Mouse (Mus musculus): ENCODE measurements around the gene Rsph6a.

The Rsph6a gene

DNA sequence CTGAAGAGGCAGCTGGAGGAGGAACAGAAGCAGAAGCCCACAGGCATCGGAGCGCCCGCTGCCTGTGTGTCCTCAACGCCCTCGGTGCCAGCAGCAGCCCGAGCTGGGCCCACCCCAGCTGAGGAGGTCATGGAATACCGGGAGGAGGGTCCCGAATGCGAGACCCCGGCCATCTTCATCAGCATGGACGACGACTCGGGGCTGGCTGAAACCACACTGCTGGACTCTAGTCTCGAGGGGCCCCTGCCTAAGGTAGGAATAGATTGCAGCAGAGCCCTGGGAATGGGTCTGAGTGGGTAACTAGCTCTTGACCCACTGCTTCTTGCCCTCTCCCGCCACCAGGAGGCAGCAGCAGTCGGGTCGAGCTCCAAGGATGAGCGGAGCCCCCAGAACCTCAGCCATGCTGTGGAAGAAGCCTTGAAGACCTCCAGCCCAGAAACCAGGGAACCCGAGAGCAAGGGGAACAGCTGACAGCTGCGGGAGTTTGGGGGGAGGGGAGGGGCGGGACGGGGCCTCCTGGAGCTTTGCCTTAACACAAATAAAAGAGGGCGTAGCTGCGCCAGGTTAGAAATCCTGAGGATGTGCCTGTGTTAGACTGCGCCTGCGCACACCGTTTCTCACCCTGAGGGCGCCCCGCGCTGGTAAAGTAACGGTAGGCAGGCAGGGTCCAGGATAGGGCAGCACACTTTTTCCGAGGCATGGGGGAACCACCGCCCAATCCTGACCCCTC lies at the start of gene Rsph6a:
Gene Rsph6a, plus strand, starts transcription at position 644 of the 730 bp plus-strand sequence.
- peak; percentile 88 for DNase-seq (ENCODE audit: low read depth, low spot score)

DNA sequence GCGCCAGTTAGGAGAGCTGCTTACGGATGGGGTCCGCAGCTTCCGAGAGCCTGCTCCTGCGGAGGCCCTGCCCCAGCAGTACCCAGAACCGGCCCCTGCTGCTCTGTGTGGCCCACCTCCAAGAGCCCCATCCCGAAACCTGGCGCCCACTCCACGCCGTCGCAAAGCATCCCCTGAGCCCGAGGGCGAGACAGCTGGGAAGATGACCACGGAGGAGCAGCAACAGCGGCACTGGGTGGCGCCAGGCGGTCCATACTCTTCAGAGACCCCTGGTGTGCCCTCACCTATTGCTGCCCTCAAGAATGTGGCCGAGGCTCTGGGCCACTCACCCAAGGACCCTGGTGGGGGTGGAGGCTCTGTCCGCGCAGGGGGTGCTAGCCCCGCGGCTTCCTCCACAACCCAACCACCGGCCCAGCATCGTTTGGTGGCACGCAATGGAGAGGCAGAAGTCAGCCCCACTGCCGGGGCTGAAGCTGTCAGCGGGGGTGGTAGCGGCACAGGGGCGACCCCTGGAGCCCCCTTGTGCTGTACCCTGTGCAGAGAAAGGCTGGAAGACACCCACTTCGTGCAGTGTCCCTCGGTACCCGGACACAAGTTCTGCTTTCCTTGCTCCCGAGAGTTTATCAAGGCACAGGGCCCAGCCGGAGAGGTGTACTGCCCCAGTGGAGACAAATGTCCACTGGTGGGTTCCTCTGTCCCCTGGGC lies 48.9 kb upstream of the Rsph6a start:
- DNase-seq (ENCODE audit: low read depth, low spot score), result no peak

DNA sequence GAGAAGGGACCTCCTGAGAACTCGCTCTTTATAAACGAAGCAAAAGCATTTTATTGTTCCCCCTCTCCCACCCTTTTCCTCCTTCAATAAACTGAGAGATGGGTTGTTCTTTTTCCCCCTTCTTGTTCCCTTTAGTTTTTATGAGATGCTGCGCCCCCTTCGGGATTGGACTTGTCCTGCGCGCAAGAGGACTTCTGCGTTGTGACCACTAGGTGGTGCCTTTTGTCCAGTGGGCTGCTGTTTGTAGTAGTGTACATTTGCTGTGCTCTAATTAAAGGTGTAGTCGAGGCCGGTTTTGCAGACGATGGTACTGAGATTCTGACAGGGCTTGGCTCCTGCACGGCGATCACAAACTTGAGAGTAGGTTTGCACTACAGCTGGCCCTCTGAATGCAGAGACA lies 48.0 kb upstream of the Rsph6a start:
- DNase-seq (ENCODE audit: low read depth, low spot score), result peak; percentile 90

DNA sequence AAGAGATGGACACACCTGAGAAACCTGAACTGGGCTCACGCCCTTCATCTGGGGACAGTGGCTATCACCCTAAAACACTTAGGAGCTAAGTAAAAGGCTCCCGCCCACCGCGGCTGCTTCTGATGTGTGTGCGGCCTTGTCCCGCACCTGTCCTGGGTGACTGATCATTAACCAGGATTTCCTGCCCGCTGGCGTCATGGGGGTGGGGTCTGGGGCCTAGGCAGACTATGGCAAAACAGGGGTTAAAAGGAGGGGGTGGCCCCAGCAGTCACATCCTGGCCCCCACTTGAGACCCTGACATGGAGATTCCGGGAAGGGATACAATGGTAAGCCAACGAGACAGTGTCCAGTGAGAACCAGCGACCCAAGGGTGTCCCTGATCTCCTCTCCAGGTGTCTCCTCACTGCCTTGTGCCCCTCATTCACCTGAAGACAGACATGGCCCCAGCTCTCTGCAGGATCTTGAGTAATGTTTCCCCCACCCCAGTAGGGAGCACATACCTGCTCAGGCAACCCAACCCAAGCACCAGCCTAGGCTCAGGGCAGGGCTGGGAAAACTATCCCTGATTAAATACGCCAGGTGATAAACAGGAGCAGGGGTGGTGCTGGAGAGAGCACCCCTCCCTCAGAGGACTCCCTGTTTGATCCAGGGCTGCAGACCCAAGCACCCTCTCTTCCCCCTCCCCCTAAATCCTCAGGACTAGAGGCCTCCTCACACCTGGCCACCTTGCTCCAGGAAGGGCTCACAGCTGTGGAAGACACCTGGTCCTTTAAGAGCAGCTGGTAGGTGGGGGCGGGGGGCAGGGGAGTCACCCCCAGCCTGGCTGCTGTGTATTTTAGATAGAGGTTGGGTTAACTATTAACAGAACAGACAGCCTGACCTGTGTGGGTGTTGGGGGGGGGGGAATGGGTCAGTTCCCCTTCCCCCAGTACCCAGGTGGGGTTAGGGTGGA lies 47.2 kb upstream of the Rsph6a start:
- DNase-seq (ENCODE audit: low read depth, low spot score), result no peak

DNA sequence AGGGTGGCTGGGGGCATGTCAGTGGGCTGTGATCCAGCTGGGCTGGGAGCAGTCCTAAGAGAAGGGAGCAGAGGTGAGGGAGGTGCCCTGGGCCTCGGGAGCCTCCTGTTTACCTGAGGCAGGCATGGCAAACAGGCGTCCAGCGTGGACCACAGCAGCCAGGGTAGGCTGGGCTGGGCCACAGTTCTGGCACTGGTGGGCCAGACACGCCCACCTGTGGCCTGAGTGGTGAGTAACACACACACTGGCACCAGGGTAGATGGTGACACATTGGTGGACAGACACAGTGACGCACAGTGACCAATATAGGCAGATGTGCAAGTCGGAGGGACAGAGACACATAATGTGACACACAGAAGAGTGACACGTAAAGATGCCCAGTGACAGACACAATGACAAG lies 43.9 kb upstream of the Rsph6a start:
- no peak for DNase-seq (ENCODE audit: low read depth, low spot score)

DNA sequence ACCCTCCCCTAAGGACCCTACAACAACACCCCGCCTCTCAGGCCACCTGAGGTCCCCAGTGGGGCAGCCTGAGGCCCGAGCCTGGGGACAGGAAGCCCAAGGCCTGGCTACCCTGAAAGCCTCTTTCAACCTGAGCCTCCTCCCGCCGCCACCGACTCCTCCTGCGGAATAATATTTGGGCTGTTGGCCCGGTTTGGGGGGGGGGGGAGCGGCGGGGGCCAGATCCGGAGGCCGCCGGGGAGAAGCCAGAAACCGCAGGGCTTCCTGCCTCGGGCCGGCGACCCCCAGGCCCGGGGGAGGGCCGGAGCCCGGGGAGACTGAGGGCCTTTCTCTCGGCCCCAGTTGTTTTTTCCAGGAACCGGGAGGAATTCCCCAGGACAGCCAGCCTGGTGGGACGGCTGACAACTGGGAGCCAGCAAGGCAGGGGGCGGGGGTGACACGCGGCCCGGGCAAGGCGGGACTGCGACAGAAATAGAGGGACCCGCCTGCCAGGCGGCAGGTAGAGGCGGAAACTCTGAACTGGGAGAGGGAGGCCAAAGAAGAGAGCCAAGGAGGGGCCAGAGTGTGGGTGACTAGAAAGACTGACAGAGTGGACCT lies 42.4 kb upstream of the Rsph6a start:
- DNase-seq (ENCODE audit: low read depth, low spot score), result no peak

DNA sequence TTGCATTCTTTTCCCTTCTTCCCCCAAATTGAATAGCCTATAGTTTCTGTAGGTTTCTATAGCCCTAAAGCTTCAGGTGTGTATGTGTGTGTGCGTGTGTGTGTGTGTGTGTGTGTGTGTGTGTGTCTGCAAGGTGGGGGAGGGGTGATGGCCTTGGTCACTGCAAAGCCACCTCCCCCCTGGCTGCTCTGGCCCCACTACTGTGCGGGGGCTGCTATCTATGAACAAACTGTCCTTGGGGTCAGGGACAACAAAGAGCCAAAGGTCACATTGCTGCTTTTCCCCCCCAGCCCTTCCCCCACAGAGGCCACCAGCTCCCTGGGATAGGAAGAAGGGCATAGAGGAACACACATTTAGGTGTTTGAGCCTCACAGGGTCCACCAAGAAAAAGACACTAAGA lies 41.6 kb upstream of the Rsph6a start:
- DNase-seq (ENCODE audit: low read depth, low spot score), result no peak

DNA sequence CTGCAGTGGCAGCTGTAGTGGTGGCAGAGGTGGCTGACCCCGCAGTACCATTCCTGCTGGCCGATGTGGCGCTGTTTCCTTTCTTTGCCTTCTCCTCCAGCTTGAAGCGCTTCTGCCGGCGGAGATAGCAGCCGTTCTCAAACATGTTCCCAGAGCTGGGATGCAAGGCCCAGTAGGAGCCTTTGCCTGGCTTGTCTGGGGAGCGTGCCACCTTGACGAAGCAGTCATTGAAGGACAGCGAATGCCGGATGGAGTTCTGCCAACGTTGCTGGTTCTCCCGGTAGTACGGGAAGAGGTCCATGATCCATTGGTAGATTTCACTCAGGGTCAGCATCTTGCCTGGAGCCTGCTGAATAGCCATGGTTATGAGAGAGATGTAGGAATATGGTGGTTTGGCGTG lies 40.0 kb upstream of the Rsph6a start:
- peak; percentile 19 for DNase-seq (ENCODE audit: low read depth, low spot score)

DNA sequence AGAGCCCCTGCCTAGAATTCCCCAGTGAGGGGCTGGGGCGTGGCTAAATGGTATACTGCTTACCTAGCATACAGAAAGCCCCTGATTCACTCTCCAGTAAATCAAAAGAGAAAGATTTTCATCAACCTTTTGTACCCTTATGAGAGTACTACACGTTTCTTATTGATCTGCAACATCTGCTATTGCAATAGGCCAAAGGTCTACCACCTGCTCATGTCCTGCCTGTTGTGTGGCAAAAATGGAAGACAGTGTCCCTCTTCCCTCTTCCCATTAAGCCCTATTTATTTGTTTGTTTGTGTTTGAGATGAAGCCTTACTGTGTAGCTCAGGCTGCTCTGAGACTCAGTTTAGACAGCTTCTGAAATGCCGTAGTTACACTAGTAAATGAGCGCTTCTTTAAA lies 38.4 kb upstream of the Rsph6a start:
- no peak for DNase-seq (ENCODE audit: low read depth, low spot score)

DNA sequence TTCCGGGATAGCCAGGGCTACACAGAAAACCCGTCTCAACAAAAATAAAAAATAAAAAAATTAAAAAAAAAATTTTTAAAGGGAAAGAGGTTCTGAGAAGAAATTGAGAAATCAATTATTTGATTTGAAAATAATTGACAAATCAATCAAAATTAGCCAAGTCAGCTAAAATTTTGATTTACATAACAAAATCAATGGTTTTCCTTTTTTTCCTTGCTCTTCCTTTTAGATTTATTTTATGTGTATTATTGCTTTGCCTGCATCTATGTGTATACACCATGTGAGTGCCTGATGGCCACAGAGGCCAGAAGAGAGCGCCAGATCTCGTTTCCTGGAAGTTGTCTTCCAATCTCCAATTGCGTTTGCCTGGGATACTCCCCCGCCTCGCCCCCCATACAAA lies 36.6 kb upstream of the Rsph6a start:
- DNase-seq (ENCODE audit: low read depth, low spot score), result no peak

DNA sequence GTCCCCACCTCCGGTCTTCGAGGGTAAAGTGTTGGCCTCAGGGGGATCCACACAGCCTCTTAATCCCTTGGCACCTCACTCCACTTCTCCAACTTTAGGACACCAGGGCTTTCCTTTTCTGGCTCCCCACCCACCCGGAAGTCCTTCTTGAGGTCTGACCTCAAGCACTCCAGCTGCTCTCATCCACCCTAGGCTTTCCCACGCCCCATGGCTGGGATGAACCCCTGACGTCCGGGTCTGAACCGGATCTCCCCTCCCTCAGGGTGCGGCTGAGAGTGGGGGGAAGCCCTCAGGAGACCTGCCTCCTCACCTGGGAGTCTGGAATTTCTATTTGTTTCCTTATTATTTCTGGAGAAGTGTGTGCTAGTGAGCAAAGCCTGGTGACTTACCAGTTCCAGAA lies 33.4 kb upstream of the Rsph6a start:
- no peak for DNase-seq (ENCODE audit: low read depth, low spot score)

DNA sequence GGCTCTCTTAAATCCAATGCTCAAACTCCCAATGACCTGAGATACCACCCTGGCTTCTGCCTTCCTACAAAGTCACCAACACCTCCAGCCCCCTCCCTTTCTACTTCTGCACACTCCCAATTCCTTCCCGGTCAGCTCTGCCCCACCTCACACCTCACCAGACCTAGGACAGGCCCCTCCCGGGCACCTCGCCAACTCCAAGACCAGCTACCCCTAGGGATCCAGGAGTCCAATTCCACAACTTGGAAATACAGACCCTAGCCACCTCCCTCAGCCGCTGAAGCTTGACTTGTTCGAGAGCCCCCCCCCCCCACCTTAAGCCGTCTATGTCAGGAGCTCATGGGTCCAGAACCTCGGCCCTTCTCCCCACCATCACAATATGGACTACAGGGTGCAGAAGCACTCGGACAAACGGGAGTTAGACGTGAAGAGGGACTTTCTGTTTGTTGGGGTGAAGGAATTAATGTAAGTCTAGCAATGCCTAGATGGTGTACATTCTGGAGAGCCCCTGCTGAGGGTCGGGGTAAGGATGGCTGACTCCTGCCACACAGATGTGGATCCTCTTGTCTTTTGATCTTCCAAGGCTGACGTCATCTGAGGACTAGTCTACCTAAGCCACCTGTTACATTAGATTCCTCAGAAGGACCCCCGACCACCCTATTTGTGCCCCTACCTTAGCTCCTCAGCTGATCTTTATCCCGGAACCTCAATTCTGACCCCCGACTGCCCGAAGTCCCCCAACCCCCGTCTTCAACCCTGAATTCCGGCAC lies 32.1 kb upstream of the Rsph6a start:
- DNase-seq (ENCODE audit: low read depth, low spot score), result no peak

DNA sequence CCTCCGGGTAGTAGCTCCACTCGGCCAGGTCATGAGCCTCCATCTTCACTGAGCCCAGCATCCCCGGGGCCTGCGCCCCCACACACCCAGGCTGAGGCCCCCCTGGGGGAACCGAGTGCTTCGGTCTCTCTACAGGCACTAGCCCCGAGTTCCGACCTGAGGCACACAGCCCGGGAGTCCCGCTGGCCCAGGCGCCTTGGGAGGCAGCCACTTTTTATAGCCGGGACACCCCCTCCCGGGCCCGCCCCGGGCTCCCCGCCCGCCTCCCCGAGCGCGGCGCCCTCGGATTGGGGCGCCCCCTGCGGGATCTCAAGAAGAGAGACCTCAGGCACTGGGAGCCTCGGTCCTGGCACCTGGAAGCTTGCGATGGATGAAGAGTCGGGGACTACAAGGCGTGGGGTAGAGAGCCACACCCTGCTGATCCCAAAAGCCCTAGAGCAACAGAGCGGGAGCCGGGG lies 31.1 kb upstream of the Rsph6a start, which contains the start of gene Foxa3:
Gene Foxa3, minus strand, starts transcription at position 182 of the 458 bp plus-strand sequence.
- peak; percentile 84 for DNase-seq (ENCODE audit: low read depth, low spot score)

DNA sequence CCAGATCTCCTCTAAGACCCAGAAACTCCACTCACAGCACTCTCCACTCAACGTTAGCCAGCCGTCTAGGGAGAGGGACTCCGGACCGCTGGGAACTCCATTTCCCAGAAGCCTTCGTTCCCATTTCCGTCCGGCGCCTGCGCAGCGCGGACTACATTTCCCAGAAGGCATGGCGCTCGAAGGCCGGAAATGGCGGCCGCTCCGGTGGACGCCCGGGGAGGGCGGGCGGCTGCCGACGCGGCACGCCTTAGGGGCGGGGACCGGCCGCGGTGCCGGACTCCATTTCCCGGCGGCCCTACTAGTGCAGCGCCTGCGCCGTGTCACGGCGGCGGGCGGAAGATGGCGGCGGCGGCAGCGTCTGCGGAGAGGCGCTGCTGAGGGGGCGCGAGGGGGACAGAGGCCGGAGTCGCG lies 30.4 kb upstream of the Rsph6a start, which contains the start of gene Sympk:
Gene Sympk, plus strand, starts transcription at position 282 of the 411 bp plus-strand sequence.
- DNase-seq (ENCODE audit: low read depth, low spot score), result peak; percentile 96

DNA sequence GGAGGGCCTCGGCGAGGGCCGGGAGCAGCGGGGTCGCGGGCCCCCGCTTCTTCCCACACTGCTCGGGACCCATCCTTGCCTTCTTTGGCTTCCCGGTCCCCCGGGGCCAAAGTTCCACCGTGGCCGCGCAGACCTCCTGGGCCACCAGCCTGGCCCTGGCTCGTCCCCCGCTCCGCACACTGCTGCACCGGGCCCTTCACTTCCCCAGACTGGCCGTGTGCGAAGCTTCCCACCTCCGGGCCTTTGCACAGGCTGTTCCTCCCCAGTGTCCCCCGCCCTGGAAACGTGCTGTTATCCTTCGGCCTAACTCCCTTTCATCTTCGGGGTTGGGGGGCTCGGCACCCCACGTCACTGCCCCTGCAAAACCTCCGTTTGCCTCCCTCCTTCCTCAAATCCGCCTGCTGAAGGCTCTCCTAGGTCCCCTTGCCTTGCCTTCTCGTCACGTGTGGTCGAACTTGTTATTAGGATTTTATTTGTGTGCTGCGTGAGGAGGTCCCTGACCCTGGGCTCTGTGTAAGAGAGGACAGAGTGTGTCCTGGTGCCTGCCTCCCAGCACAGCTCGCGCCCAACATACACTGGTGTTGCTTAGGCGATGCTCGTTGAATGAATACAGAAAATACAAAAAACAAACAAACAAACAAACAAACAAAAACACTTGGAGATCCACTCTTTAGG lies 29.8 kb upstream of the Rsph6a start:
- peak; percentile 70 for DNase-seq (ENCODE audit: low read depth, low spot score)

DNA sequence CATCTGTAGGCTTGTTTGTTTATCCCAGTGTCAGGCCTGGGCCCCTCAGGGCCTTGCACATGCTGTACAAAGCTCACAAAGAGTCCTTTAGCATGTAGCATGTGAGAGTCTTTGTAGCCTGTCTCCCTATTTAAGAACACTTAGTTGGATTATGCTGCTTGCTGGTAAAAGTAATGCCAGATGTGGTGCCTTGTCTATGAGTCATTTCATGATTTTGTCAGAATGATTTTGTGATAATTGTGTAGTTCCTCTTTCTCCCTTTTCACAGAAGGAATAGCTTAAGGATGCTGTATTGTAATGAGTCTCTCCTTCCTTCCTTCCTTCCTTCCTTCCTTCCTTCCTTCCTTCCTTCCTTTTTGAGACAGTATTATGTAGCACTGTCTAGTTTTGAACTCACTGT lies 26.4 kb upstream of the Rsph6a start:
- no peak for DNase-seq (ENCODE audit: low read depth, low spot score)

DNA sequence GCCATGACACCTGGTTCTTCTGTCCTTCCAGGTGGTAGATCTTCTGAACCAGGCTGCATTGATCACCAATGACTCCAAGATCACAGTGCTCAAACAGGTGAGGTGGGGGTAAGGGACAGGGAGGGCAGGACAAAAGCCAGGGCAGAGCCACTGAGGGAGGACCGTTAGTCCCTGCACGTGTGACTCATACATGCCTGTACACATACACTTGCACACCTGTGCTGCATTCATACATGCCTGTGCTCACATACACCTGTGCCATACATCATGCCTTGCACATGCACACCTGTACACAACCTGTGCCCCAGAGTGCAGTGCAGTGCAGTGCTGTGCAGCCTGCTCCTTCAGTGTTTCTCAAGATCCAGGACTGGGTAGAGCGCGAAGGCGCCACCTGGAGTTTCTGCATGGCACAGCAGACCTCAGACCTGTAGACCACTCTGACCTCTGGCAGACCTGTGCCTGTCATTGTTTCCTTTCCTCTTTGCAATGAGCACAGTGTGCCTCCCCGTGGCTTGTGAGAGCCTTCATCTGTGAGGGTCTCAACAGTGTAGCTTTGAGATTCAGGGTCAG lies 25.3 kb upstream of the Rsph6a start:
- DNase-seq (ENCODE audit: low read depth, low spot score), result peak; percentile 83

DNA sequence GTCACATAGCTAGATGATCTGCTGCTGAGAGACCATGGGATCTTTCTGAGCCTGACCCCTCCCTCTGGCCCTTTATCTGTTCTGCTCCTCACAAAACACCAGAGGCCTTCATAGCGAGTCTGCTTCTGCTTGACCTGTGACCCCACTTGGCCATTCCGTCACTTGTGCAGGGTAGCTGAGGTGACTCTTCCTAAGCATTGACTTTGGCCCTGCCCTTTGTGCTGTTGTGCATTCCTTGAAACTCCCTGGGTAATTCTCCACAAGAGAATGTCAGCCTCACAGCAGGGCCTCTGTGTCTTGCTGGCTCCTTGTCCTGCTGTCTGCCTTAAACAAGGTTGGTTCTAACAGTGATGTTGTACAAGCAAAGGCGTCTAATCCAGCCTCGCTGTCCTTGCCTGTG lies 22.8 kb upstream of the Rsph6a start:
- peak; percentile 69 for DNase-seq (ENCODE audit: low read depth, low spot score)

DNA sequence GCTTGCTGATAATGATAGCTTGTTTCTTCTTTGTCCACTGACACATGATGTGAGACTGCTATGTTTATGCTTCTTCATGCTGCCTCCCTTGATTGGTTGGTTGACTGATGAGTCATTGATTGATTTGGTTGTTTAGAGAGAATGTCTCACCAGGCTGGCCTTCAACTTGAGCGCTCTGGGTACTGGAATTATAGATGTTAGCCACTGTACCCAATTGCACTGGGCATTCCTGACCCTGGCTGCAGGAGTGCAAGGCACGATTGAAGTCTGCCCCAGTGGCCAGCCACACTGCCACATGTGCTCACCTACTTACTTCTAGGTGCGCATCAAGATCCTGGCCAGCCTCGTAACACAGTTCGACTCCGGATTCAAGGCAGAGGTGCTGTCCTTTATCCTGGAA lies 9.9 kb upstream of the Rsph6a start:
- DNase-seq (ENCODE audit: low read depth, low spot score), result no peak
